Mouse (Mus musculus) megakaryocyte, embryonic 14.5 days (primary cell): ENCODE data around the gene Fmo2.

ENCODE experiments used
- FLI1 ChIP-seq: IDR thresholded peaks from 2 replicates; pipeline ENCODE4 v1.6.1; 2012; ENCODE audit warnings: low read length, inconsistent platforms, mixed read lengths
- GATA1 ChIP-seq: IDR thresholded peaks from 3 replicates; pipeline ENCODE4 v1.6.1; 2012; ENCODE audit warnings: mixed read lengths, low read length, inconsistent platforms, borderline replicate concordance

DNA sequence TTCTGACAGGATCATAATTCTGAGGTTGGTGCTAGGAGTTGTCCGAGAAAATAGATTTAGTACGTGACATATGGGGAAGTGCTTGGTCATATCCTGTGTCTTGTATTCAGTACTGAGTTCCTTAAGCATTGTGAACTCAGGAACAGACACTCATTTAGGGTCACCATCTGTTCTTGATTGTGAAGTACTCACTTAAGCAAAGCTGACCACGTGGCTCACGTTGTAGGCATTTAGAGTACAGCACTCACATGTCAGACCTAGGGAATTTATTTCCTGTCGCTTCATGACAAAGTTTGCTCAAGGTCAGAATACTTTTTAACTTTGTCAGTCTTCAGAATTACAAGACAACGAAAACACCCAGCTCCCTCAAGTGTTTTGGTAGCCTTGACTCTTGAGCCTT, 45.2 kb upstream of the Fmo2 start:
- no peak for TF ChIP-seq FLI1
- TF ChIP-seq GATA1 = no peak
